Mouse (Mus musculus) thymus, adult 2 months (tissue): Measurements from ENCODE around the gene Spem2.

Experiments
- CTCF ChIP-seq: fragments of 200-500 bp; IDR thresholded peaks from 2 replicates; pipeline ENCODE4 v1.5.1; 2012; ENCODE audit warnings: mild to moderate bottlenecking, control low read depth, low read length, moderate library complexity, borderline replicate concordance; ENCODE audit not compliant: control insufficient read depth, poor library complexity, insufficient read depth; ENCODE audit errors: extremely low read depth
- POLR2A ChIP-seq: fragments of 200-500 bp; IDR thresholded peaks from 2 replicates; pipeline ENCODE4 v1.6.1; 2012; ENCODE audit warnings: mild to moderate bottlenecking, low read length, control low read depth, moderate library complexity; ENCODE audit not compliant: control insufficient read depth, poor library complexity, insufficient read depth; ENCODE audit errors: extremely low read depth

- no peak for TF ChIP-seq CTCF
- TF ChIP-seq POLR2A, result no peak
Observed at GRCm38 (mm10) chr11:69865561-69865960, 47.3 kb upstream of the Spem2 start.
